Mouse (Mus musculus): ENCODE data around the gene Lrpprc.

DNA sequence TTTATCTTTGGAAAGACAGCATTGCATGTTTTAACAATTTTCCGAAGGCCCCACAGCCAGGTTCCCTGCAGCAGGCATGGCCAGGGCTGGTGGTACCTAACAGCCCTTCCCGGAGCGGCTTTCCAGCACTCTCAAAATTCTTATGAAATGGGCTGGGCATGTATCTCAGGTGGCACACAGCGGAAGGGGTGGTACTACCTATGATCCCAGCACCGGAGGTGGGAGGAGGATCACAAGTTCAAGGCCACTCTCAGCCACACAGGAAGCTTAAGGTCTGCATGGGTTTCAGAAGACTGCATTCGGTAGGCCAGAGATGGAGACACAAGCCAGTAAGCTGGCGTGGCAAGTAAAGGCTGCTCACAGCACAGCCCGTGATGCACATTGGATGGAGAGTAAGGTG, 31.6 kb downstream of the Lrpprc start:
- TF ChIP-seq CTCF (IDR thresholded peaks at IDR 0.05; ENCODE audit: borderline replicate concordance, insufficient read depth, low read depth, low read length) (no peak), POLR2A (IDR thresholded peaks at IDR 0.05; ENCODE audit: borderline replicate concordance, insufficient read depth, low read length) (no peak)

Measured in cerebellum, adult 2 months (tissue).